Mouse (Mus musculus) ES-E14 (cell line): ENCODE results near the gene Ndufaf8.

ENCODE experiments used
- CHD2 ChIP-seq: IDR thresholded peaks from 2 replicates; pipeline ENCODE4 v1.6.1; 2014; ENCODE audit warnings: mild to moderate bottlenecking, low read depth, low read length, inconsistent platforms
- HCFC1 ChIP-seq: IDR thresholded peaks from 2 replicates; pipeline ENCODE4 v1.6.1; 2012; ENCODE audit warnings: low read length, inconsistent platforms, borderline replicate concordance; ENCODE audit not compliant: insufficient read depth
- ZC3H11A ChIP-seq: IDR thresholded peaks from 2 replicates; pipeline ENCODE4 v1.6.1; 2012; ENCODE audit warnings: low read depth, mild to moderate bottlenecking, inconsistent platforms, low read length, borderline replicate concordance
- ZNF384 ChIP-seq: IDR thresholded peaks from 2 replicates; pipeline ENCODE4 v1.6.1; 2012; ENCODE audit warnings: low read depth, low read length, inconsistent platforms

DNA sequence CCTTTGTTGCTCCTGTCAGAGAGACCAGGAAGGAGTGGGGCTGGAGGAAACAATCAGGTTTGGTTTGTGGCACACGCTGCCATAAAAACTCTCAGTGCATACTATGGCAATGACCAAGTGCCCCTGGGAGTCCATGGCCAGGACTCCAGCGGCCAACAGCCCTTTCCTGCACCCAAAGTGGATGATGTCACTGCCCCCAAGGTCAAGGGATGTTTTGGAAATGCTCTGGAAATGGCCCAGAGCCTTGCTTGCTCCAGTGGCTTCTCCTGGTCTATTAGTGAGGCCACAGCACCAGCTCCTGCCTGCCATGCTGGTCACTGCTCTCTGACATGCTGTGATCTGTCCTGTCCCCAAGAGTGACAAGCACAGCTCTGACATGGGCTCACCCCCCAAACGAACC lies 22.5 kb upstream of the Ndufaf8 start:
- TF ChIP-seq ZNF384 (no peak), HCFC1 (no peak), ZC3H11A (no peak), CHD2 (no peak)
